Mouse (Mus musculus) T-helper 2 cell (primary cell): ENCODE data around the gene Zfp36.

Experiments used
- in situ Hi-C: fragments of 300-600 bp; cut with MboI, MseI; formaldehyde crosslinking; loops from one replicate; pipeline ENCODE4 v1.15.1; 2025; ENCODE audit warnings: high pct_unique_total_duplicates

Zfp36 gene

DNA sequence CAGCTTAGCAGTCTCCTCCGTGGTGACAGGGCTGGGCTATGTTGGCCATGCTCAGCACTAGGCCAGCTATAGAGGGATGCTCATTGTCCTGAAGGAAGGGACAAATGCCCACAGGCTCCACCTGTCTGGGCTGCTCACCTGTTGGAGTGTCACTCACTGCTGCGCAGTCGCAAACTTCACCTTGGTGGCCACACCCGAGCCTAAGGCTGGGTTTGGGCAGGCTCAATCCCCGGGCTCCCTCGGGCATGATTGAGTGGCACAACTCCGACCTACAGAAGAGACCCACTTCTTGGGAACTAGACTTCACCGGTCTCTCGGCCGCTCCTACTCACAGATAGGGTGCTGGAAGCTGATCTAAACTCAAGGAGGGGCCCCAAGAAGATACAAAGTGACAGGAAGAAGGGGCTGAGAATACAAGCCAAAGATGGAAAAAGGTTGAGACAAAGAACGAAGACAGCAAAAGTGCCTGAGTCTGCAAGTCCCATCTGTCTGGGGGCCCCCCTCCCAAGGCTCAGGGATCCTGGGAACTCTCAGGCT lies 9.0 kb downstream of the Zfp36 start:
- in situ Hi-C loops: no loop called here

DNA sequence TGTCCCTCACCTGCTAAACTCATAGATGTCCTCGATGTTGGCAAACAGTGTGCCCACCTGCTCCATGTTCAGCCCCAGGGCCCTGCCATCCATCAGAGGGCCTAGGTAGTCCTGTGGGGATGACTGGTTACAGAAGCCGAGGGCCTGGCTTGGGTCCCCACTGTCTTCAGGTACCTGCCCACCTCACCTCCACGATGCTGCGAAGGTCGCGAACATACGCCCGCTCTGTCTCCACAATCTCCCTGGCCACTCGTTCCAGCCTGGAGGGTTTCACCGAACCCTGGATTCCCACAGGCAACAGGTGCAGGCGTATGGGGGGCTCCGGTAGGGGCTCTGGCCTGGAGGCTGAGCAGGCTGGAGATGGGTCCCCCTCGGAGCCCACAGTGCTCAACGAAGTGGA lies 10.0 kb downstream of the Zfp36 start:
- in situ Hi-C loops: no loop called here

DNA sequence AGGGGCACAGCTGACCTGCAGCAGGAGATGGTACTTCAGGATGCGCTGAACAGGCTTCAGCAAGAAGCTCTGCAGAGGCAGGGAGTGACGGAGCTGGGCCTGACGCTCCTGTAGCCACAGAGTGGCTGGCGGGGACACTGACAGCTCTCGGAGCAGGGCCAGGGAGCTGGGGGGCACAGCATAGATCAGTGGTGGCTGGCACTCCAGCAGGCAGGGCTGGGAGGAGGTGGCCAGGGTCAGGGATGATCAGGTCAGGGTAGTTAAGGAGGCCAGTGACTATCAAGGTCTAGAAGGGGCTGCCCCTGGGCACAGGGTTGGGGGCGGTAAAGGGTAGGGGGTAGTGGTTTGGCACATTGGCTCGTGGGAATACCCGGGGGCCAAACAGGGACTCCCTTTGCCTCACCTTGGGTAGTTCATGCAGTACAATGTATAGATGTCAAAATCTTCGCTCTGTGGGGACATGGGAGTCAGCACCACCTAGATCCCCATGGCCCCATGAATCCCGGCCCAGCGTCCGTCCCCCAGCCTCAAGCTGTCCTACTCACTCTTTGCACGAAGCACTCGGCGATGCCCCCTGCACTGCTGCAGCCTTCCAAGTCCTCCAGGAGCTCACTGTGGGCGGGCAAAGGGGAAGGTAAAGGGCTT lies 11.7 kb downstream of the Zfp36 start:
- in situ Hi-C loops: no loop called here

DNA sequence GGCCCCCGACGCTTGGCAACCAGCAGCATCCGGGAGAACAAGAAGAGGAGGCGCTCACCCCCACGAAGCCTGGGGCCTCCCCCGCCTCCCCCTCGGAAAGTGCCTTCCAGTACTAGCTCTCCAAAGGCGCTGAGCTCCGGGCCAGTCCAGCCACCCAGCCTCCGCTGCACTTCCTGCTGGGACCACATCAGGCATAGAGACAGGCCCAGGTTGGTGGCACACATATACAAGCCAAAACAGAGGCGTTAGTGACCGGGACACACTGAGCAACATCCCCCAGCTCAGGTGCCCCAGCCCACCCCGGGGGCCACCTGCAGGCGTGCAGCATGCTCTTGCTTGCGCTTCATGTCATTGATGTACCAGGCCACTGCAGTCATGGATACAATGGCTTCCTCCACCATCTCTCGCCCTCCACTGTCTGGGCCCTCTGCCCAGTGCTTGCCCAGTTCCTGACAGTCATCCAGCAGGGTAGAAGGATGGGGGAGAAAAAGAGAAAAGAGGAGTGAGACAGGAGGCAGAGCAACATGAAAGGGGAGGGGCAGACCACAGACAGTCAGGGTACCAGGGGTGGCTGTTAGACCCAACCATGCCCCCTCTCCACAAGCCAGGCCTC lies 12.3 kb downstream of the Zfp36 start:
- in situ Hi-C loops: no loop called here

DNA sequence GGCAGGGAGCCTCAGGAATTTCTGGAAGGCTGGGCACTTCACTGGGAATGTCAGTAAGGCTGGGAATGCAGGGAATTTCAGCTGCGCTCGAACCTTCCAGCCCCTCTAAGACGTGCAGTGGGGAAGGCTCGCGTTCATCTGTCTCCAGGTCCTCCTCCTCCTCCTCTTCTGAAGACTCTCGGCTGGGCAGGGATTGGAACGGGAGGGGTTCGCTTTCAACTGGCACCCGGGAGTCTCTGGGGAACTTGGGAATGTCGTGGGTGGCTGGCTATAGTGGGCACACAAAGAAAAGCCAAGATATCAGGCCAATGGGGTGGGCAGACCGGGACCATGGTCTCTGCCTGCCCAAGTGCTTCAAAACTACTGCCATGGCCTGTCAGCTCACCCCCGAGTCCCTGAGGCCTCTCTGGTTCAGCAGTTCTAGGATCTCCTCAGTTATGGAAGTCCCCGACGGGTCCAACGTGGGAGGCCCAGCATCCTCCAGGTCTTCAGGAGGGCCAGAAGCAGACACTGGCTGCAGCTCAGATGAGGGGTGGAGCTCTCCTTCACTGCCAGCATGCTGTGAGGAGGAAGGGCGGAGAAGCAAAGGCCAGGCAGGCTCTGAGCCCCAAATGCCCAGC lies 17.5 kb downstream of the Zfp36 start:
- in situ Hi-C loops: no loop called here

DNA sequence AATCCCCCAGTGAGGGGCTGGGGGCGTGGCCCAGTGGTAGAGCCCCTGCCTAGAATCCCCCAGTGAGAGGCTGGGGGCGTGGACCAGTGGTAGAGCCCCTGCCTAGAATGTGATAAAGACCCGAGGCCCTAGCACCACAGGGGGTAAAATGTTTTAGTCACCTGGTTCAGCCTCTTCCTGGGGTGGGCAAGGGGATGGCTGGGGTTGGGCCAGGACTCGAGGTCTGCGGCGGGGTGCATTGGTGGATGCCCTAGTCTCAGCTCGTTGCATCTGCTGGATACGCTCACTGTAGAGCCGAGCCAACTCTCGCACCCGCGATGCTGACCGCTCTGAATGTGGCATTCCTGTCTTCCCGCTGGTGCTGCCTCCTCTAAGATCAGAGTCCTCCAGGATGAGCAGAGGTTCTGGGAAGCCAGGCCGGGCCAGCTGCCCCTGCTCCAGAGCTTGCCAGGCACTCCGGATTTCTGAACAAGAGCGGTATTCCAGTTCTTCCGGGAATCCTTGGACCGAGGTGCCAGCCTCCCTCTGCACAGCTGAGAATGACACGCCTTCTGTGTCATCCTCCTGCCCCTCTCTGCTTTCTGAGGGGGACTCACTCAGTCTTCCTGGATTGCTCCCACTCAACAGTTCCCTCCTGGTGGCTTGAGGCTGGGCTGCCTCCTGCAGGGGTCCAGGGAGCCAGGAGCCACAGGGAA lies 18.3 kb downstream of the Zfp36 start:
- in situ Hi-C loops: no loop called here

DNA sequence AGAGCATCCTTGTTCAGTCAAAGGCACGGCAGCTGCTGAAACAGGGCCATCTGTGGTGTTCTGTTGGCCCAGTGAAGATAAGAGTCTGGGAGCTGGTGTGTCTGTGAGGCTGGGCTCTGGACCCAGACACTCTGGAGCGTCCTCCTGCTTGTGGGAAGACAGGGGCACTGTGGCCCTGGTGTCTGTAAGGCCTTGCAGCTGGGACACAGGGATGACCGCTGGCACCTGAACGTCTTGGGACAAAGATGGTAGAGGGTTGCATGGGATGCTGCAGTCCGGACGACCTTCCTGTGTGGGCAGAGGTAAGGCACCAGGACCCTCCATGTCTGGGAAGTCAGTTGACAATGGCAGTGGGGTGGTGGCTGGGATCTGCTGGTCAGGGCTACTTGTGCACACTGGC lies 19.8 kb downstream of the Zfp36 start:
- in situ Hi-C loops: no loop called here

DNA sequence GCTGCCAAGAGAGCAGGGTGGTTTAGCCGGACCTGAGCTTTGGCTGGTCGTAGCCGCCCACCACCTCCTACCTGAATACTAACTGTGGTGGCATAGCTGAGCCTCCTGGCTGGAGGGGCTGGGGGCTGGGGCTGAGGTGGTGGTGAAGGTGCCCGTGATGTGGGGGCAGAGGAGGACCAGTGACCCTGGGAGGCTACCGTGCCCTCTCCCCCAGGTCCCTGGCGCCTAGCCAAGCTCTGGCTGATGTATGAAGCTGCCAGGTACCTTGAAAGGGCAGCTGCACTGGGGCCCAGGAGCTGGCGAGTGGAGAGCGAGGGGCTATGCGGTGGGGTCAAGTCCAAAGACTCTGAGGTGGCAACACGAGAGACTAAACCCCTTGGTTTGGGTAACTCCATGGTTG lies 20.2 kb downstream of the Zfp36 start:
- in situ Hi-C loops: no loop called here

DNA sequence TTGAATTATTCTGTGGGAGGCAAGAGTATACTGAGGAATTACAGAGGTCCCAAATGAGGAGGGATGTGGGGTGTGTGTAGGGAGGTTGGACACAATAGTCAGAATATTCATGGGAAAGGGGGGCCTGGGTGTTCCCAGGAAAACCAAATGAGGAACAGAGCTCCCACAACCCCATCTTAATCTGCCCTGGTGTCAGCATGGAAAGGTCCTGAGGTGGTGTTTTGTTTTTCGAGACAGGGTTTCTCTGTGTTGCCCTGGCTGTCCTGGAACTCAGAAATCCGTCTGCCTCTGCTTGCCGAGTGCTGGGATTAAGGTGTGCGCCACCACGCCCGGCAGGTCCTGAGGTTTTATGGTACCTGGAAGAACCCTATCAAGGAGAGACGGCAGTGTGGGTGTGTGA lies 21.6 kb downstream of the Zfp36 start:
- in situ Hi-C loops: no loop called here

DNA sequence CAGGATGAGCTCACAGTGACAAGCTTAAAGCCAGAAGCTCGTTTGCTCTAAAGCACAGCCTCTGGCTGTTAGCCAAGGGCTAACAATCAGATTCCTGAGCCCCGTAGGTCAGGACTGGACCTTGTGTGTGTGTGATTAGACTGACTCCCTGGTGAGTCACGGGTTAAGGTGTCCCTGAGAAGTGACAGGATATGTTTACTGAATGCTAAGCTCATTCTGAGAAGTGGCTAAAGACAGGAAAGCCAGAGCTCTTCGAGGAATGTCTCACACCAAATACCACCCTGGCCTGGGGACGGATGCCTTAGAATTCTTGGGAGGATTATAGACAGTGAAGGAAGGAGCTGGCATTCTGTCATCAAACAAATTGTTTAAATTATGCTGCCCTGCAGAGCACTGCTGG lies 22.1 kb downstream of the Zfp36 start:
- in situ Hi-C loops: no loop called here

DNA sequence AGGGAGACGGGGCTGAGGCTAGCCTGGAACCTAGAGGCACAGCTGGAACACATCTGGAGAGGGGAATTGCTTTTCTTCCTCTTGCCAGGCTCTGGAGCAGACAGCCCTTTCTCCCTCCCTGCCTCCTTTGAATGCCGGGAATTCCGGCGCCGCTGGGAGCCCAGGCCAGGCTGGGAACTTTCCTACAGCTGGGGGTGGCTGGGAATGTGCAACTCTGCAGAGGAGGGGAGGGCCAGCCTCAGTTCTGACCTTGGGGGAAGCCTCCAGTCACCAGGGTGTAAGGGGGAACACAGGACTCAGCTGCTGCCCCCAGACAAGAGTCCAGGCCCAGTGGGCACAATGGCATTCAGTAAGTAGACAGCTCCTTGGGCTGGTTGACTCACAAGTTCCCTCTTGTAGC lies 23.1 kb downstream of the Zfp36 start:
- in situ Hi-C loops: no loop called here

DNA sequence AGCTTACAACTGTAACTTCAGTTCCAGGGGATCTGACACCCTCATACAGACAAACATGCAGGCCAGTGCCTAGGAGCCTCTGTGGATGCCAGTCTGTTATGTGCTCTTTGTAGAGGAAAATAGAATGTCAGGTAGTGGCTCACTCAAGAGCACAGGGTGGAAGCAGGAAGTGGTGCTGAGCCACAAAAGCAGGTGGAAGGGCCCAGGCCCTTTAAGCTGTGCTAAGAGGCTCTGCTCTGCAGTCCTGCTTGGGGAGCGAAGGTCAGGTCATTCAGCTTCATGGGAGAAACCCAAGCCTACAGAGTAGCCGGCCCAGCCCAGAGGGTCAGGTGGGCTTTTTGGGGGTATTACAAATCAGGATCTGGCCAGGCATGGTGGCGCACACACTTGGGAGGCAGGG lies 24.8 kb downstream of the Zfp36 start:
- in situ Hi-C loops: no loop called here

DNA sequence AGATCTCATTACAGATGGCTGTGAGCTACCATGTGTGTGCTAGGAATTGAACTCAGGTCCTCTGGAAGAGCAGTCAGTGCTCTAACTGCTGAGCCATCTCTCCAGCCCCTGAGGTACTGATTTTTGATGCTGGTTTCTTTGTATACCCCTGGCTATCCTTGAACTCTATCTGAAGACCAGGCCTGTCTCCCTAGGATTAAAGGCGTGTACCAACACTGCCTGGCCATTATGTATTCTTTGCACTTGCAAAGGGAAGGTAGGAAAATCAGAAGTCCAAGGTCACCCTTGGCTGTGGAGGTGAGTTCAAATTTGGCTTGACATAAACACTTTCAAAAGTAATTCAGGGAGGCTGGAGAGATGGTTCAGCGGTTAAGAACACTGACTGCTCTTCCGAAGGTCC lies 25.5 kb downstream of the Zfp36 start:
- in situ Hi-C loops: no loop called here

DNA sequence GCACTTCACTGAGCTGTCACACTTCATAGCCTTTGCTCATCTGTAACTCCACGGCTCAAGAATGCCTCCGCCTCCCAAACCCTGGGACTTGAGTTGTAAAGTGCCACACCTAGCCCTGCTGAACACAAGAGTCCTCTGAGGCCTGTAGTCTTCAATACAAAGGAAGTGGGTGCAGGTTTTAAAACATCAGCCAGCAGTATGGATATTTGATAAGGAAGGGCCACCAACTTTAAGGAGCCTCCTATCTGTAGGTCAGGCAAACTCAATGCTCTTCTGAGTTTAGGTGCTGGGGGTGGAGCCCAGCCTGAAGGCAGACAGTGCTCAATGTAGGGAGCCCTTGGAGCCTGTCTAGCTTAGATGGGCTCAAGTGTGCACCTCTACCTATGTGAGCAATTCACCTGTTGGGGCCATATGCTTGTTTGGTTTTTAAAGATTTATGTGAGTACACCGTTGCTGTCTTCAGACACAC lies 25.9 kb downstream of the Zfp36 start:
- in situ Hi-C loops: no loop called here

DNA sequence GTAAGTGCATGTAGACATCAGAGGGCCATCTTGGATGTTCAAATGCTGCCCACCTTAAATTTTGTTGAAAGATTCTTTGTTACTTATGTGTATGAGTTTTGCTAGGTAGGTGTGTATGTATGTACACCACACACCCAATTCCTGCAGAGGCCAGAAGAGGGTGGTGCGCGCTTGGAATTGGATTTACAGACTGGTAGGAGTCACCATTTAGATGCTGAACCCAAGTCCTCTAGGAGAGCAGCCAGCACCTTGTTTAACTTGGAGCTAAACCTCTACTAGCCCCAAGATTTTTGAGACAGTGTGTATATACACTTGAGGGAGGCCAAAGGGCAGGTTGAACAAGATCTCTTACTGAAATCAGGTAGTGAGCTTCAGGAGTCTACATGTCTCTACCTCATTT lies 26.8 kb downstream of the Zfp36 start:
- in situ Hi-C loops: no loop called here

DNA sequence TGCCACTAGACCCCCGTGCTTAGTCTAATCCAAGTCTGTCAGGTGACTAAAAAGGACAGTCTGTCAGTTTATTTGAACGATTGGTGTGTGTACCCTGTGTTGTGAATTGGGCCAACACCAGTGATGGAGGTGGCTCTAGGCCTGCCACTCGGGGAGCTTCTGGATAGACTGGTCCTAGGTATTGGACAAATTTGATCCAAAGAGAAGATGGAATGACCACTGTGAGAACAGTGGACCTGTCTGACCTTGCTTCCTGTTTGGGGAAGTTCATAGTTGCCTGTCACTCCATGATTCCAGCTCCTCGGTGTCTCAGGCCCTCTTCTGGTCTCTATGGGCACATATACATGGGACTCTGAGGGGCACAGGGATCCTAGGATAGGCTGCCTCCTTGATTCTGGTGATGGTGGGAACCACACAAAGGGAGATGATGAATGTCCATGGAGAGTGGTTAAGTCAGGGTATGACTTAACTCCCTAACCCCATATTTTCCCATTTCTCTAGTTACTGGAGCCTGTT lies 28.3 kb downstream of the Zfp36 start:
- in situ Hi-C loops: no loop called here

DNA sequence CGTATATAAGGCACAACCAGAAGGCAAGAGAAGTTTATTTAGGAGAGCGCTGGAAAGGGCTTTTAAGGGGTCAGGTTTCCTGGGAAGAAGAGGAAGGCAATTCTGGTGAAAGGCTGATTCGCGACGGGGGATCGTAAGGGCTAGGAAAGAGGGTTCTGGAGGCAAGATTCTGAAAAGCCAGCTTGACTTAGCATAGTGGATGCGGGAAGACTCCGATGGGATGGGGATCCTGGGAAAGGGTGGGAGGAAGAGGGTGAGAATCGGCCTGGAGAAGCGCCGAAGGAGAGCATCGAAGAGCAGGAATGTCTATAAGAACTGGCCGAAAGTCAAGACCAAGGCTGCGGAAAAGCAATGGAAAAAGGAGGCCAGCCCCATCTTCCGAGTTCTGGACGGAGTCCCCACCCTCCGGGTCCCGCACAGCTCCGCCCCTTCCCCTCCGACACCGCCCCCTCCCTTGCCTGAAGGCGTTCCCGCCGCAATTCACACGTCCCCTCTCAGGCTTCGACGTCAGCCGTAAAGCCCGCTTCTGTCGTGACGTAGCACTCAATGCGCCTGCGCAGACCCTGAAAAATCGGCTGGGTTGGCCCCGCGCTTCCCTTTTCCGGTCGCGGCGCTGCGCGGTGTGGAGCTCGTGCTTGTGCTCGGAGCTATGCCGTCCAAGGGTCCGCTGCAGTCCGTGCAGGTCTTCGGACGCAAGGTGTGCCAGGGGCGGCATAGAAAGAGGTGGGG lies 29.7 kb downstream of the Zfp36 start, which contains the start of gene Rps16:
Gene Rps16 (plus strand): TSS at position 498 of the 729 bp plus-strand sequence.
- in situ Hi-C loops: no loop called here

DNA sequence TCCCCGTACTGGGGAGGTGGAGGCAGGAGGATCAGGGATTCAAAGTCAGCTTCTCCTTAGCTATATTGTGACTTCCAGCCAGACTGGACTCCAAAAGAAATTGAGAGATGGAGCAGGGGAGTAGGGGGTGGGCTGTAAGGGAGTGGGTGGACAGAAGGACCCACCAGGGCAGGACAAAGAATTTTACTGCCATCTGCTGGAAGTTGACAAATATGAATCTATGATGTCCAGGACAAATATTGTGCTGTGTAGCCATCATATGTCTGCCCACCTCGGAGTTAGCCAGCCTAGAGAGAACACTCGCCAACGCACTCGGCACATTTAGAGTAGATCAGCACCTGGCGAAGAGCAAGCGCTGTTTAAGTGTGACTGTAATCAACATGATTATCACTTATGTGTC lies 31.5 kb downstream of the Zfp36 start:
- in situ Hi-C loops: no loop called here

DNA sequence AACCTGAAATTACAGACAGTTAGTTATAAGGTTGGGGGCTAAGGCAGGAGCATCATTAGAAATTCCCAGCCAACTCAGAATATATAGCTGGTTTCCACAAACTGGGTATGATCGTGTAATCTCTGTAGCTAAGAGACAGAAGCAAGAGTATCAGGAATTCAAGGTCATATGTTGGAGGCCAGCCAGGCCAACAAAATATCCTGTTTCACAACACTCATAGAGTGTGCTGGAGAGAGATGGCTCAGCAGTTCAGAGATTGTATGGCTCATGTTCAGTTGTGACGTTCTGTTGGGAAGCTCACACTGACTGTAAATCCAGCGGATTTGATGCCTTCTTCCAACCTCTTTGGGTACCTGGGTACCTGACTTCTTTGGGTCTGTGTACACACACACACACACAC lies 32.3 kb downstream of the Zfp36 start:
- in situ Hi-C loops: no loop called here

DNA sequence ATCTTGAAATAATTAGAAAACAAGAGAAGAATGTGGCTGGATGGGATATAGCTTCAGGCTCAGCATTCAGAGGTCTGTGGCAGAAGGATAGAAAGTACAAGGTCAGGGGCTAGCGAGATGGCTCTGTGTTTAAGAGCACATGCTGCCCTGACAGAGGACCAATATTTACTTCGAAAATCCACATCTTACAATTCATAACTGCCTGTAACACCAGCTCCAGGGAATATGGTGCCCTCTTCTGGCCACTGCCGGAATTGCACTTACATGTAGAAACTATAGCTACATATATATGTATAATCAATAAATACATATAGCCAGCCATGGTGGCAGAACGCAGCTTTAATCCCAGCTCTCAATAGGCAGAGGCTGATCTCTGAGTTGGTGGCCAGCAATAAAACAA lies 35.4 kb downstream of the Zfp36 start:
- in situ Hi-C loops: no loop called here

DNA sequence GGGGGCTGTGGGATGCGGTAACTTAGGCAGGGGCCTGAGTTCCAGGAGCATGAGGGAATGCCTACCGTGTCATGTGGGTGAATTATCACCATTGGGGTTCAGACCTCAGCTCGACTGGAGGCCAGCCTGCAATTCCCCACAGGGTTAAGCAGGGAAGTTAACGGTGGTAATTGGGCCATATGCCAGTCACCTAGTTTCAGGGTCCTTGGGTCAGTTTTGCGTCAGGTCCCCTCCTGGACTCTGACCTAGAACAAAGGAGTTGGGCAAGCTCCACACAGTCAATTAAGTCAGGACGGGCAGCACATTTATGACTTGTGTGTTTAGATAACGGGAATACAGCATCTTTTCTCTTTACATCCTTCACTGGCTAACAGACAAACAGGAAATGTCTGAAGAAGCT lies 38.7 kb downstream of the Zfp36 start:
- in situ Hi-C loops: no loop called here
